Mouse (Mus musculus) CH12.LX (cell line): ENCODE data around the gene Plxna1. TPM values are rescaled to one million over a fixed set of nuclear protein-coding genes. Genes with fewer than 3 reads are reported as not detected.

Experiments
- DNase-seq: peaks from one replicate; pipeline ENCODE4 v3.0.0-alpha.2; 2013; ENCODE audit errors: extremely low read depth
- H3K27ac ChIP-seq: 2 replicates; pipeline ENCODE4 v1.5.1; 2012; ENCODE audit warnings: low read depth, mild to moderate bottlenecking, control low read depth, moderate library complexity; ENCODE audit not compliant: insufficient read depth
- H3K27me3 ChIP-seq: replicated peaks from 2 replicates; pipeline ENCODE3; 2012; ENCODE audit warnings: inconsistent platforms
- H3K36me3 ChIP-seq, 2 experiments: replicated peaks in 1 of 2; 2 replicates each; pipeline versions ENCODE3 to v1.6.1; 2012; ENCODE audit warnings: inconsistent platforms in 1 of 2, low read length in 1 of 2, mild to moderate bottlenecking in 1 of 2, mixed read lengths in 1 of 2, moderate library complexity in 1 of 2; ENCODE audit not compliant: control insufficient read depth in 1 of 2, insufficient read depth in 1 of 2
- H3K4me1 ChIP-seq, 2 experiments: 2 replicates each; pipeline ENCODE4 v1.6.1; 2012; ENCODE audit warnings: inconsistent platforms in 1 of 2, moderate library complexity in 1 of 2; ENCODE audit not compliant: insufficient read depth in 2 of 2, control insufficient read depth in 1 of 2
- H3K4me2 ChIP-seq: 2 replicates; pipeline ENCODE4 v1.6.1; 2012; ENCODE audit warnings: low read depth, mild to moderate bottlenecking, control low read depth; ENCODE audit not compliant: poor library complexity, insufficient read depth, severe bottlenecking
- H3K4me3 ChIP-seq, 3 experiments: fragments of 150-350 bp in 1 of 3; sonication (generic) in 1 of 3; replicated peaks in 1 of 3; 2 replicates each; pipeline versions ENCODE3 to v1.5.1; 2011 to 2012; ENCODE audit warnings: low read depth in 2 of 3, low read length in 2 of 3, mild to moderate bottlenecking in 2 of 3, moderate library complexity in 2 of 3, control low read depth in 1 of 3, improper control_type of control experiment in 1 of 3, inconsistent platforms in 1 of 3, mixed read lengths in 1 of 3; ENCODE audit not compliant: poor library complexity in 1 of 3
- H3K79me2 ChIP-seq: replicated peaks from 2 replicates; pipeline ENCODE4 v1.6.1; 2012; ENCODE audit warnings: mild to moderate bottlenecking, moderate library complexity; ENCODE audit not compliant: control insufficient read depth, poor library complexity, insufficient read depth, severe bottlenecking; ENCODE audit errors: extremely low read depth
- H3K9ac ChIP-seq: 2 replicates; pipeline ENCODE4 v1.6.1; 2012; ENCODE audit warnings: low read depth, mild to moderate bottlenecking, control low read depth, moderate library complexity; ENCODE audit not compliant: insufficient read depth
- H3K9me3 ChIP-seq: replicated peaks from 2 replicates; pipeline ENCODE3; 2012; ENCODE audit warnings: low read length, inconsistent platforms, mixed read lengths
- BHLHE40 ChIP-seq: IDR thresholded peaks from 2 replicates; pipeline ENCODE4 v1.6.1; 2011; ENCODE audit warnings: mild to moderate bottlenecking, low read depth, low read length, improper control_type of control experiment
- CHD2 ChIP-seq: IDR thresholded peaks from 2 replicates; pipeline ENCODE4 v1.6.1; 2011; ENCODE audit warnings: low read length, improper control_type of control experiment
- ELF1 ChIP-seq: IDR thresholded peaks from 2 replicates; pipeline ENCODE4 v1.6.1; 2014; ENCODE audit warnings: low read depth, mild to moderate bottlenecking, inconsistent platforms, low read length, improper control_type of control experiment
- EP300 ChIP-seq: IDR thresholded peaks from 2 replicates; pipeline ENCODE4 v1.6.1; 2011; ENCODE audit warnings: low read length, improper control_type of control experiment
- HCFC1 ChIP-seq: IDR thresholded peaks from 2 replicates; pipeline ENCODE4 v1.6.1; 2012; ENCODE audit warnings: low read depth, mild to moderate bottlenecking, inconsistent platforms, low read length, improper control_type of control experiment
- JUND ChIP-seq: conservative IDR thresholded peaks from 2 replicates; pipeline ENCODE4 v1.6.1; 2011; ENCODE audit warnings: low read depth, low read length, improper control_type of control experiment
- KAT2A ChIP-seq: IDR thresholded peaks from 2 replicates; pipeline ENCODE4 v1.6.1; 2012; ENCODE audit warnings: low read length, improper control_type of control experiment, inconsistent platforms; ENCODE audit not compliant: insufficient replicate concordance
- MAZ ChIP-seq: IDR thresholded peaks from 2 replicates; pipeline ENCODE4 v1.6.1; 2012; ENCODE audit warnings: low read depth, mild to moderate bottlenecking, inconsistent platforms, low read length, improper control_type of control experiment, moderate library complexity
- MEF2A ChIP-seq: IDR thresholded peaks from 2 replicates; pipeline ENCODE4 v1.6.1; 2014; ENCODE audit warnings: low read depth, mild to moderate bottlenecking, inconsistent platforms, low read length, improper control_type of control experiment, borderline replicate concordance
- NELFE ChIP-seq: IDR thresholded peaks from 2 replicates; pipeline ENCODE4 v1.6.1; 2011; ENCODE audit warnings: low read depth, low read length, improper control_type of control experiment
- NRF1 ChIP-seq: IDR thresholded peaks from 2 replicates; pipeline ENCODE4 v1.6.1; 2014; ENCODE audit warnings: low read depth, mild to moderate bottlenecking, inconsistent platforms, low read length, improper control_type of control experiment, moderate library complexity
- PAX5 ChIP-seq: IDR thresholded peaks from 2 replicates; pipeline ENCODE4 v1.6.1; 2012; ENCODE audit warnings: low read length, inconsistent platforms, mixed read lengths
- SIN3A ChIP-seq: IDR thresholded peaks from 2 replicates; pipeline ENCODE4 v1.6.1; 2012; ENCODE audit warnings: low read length, improper control_type of control experiment, inconsistent platforms
- TCF12 ChIP-seq: IDR thresholded peaks from 2 replicates; pipeline ENCODE4 v1.6.1; 2014; ENCODE audit warnings: low read depth, mild to moderate bottlenecking, inconsistent platforms, low read length, improper control_type of control experiment
- USF1 ChIP-seq: IDR thresholded peaks from 2 replicates; pipeline ENCODE4 v1.6.1; 2014; ENCODE audit warnings: low read depth, mild to moderate bottlenecking, inconsistent platforms, low read length, improper control_type of control experiment
- dilution Hi-C: fragments of 300-500 bp; cut with MboI; formaldehyde crosslinking; loops from 2 replicates; pipeline ENCODE4 v1.14.3; 2020; ENCODE audit warnings: low sequenced_read_pairs; ENCODE audit not compliant: extremely low pct_unique_long_range_greater_than_20kb, extremely low pct_ligation_motif_present
- in situ Hi-C: fragments of 300-500 bp; cut with MboI; formaldehyde crosslinking; loops from 3 replicates; pipeline ENCODE4 v1.14.3; 2019; ENCODE audit warnings: low sequenced_read_pairs, low pct_ligation_motif_present, low pct_unique_long_range_greater_than_20kb, mixed read lengths
- polyA plus RNA-seq: library from polyadenylated mRNA; unstranded; fragments of >175 nt; gene quantifications from 2 replicates; pipeline ENCODE4 v1.2.1, GENCODE M21; 2012; ENCODE audit warnings: low read depth; ENCODE audit not compliant: insufficient read length
- total RNA-seq, 2 experiments: library from RNA; depleted of rRNA; stranded (reverse); fragments of 300-350 nt in 1 of 2; fragments of >200 nt in 1 of 2; gene quantifications; 2 replicates each; pipeline ENCODE4 v1.2.3; 2012 to 2014

Gene Plxna1
- total and polyA plus RNA-seq, 3 experiments = 8.9 to 29.5 (median 18.5) TPM

DNA sequence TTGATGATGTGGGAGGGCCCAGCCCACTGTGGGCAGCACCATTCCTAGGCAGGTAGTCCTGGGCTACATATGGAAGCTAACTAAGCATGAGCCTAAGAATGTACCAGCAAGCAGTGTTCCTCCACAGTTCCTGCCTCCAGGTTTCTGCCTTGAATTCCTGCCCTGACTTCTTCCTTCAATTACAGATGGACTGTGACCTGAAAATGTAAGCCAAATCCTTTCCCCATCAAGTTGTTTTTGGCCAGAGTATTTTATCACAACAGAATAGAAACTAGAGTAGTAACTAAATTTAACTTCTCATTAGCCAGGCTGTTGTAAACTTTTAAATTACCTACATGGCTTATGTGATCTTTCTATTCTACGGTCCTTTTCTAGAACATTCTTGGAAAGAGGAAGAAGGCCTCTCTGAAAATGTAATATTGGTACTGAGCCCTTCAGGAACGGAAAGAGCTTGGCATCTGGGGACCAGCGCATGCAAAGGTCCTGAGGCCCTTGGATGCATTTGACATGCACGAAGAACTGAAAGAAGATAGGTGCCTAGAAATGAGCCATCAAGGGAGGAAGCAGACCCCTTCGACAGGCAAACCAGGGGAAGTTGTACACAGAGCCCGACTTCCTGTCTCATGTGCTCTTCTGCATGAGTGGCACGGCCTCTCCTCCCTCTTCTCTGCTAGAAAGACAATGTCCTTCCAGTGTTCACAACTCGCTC, 66.3 kb downstream of the Plxna1 start (continued):
- TF ChIP-seq MEF2A (peak; percentile 72), NELFE (no peak), CHD2 (no peak; the same call in 1 of the 2 replicates), HCFC1 (no peak; the same call in 1 of the 2 replicates), ELF1 (peak; percentile 68)

GRCm38 (mm10) chr6:89294621-89295020, 67.8 kb downstream of the Plxna1 start:
- in situ Hi-C loops (no loop called here), dilution Hi-C loops (no loop called here)
- H3K4me1 ChIP-seq = peaks cover 23 to 66% of the 10 kb centered on the region in 2 experiments
- DNase-seq = no peak
- no peak overlapping the region for H3K27ac ChIP-seq
- H3K79me2 ChIP-seq = no peaks in the 10 kb centered on the region
- H3K4me2 ChIP-seq = no peak overlapping the region
- H3K9ac ChIP-seq = no peak overlapping the region
- no peak for TF ChIP-seq NRF1
- 0 out of 2 replicates have a peak, but pooled peaks have one; percentile 17 for TF ChIP-seq BHLHE40
- H3K4me3 ChIP-seq = peak overlapping the region in 1 of 3 experiments; percentile 18
- no peaks in the 10 kb centered on the region for H3K36me3 ChIP-seq
- H3K9me3 ChIP-seq = peaks cover 2% of the 10 kb centered on the region
- H3K27me3 ChIP-seq = no peaks in the 10 kb centered on the region

DNA sequence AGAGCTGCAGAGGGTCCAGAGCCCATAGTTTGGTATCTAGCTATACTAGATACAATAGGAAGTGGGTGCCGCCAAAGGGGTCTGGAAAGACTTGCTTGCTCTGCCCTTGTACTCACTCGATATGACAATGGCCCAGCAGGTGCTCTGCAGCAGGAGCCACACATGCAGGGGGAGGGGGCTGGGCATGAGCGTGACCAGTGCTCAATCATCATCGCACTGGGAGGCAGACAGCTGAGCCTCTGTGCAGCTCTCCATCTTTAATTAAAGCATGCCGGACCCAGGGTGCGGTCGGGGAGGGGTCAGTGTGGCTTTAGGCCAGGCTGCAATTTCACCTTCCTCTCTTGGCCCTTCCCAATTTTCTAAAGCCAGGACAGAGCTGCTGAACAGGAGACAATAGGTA, 70.9 kb downstream of the Plxna1 start:
- TF ChIP-seq KAT2A (no peak), USF1 (no peak), SIN3A (no peak), HCFC1 (no peak), MAZ (no peak), EP300 (no peak), TCF12 (no peak), PAX5 (no peak), JUND (no peak)
- in situ Hi-C loops = no loop called here
- H3K4me2 ChIP-seq = no peak overlapping the region
- H3K79me2 ChIP-seq = no peaks in the 10 kb centered on the region
- no peak for DNase-seq
- H3K27me3 ChIP-seq = no peaks in the 10 kb centered on the region
- no peaks in the 10 kb centered on the region for H3K36me3 ChIP-seq
- H3K27ac ChIP-seq = no peak overlapping the region
- peaks cover 32 to 77% of the 10 kb centered on the region in 2 experiments for H3K4me1 ChIP-seq
- no peak overlapping the region for H3K9ac ChIP-seq
- dilution Hi-C loops = no loop called here
- peaks cover 2% of the 10 kb centered on the region for H3K9me3 ChIP-seq
- no peak overlapping the region for H3K4me3 ChIP-seq
